Mouse (Mus musculus) inflammation-experienced regulatory T-cells, adult 6 months (primary cell): ENCODE measurements around the gene Elavl3. TPM values are rescaled to one million over a fixed set of nuclear protein-coding genes. Genes with fewer than 3 reads are reported as not detected.

Experiments
- ATAC-seq: one replicate; pipeline ENCODE4 v1.8.0; 2017
- polyA plus RNA-seq, 3 experiments: library from polyadenylated mRNA; unstranded; fragments of 100-300 nt; shearing (Covaris generic); gene quantifications; one replicate each; pipeline ENCODE4 v1.2.1; 2017

Elavl3 gene
- polyA plus RNA-seq, 3 experiments from 2014 or later: not detected

- peak; percentile 95 for ATAC-seq
Measured at GRCm38 (mm10) chr9:22002194-22003162, 49.3 kb downstream of the Elavl3 start, which contains the start of the genes Ccdc151 and Prkcsh. Gene Ccdc151, minus strand, starts transcription at chr9:22002634. Gene Prkcsh, plus strand, starts transcription at chr9:22002806.

GRCm38 (mm10) chr9:22001633-22002032, 50.2 kb downstream of the Elavl3 start:
- ATAC-seq: no peak

GRCm38 (mm10) chr9:22000296-22000695, 51.5 kb downstream of the Elavl3 start:
- ATAC-seq: no peak

- ATAC-seq: no peak
Measured at GRCm38 (mm10) chr9:21996178-21996867, 55.5 kb downstream of the Elavl3 start.

GRCm38 (mm10) chr9:21992227-21992626, 59.6 kb downstream of the Elavl3 start:
- no peak for ATAC-seq

GRCm38 (mm10) chr9:21989230-21990110, 62.4 kb downstream of the Elavl3 start, which contains the start of gene Rgl3:
Gene Rgl3, minus strand, starts transcription at chr9:21989446.
- no peak for ATAC-seq

- no peak for ATAC-seq
Measured at GRCm38 (mm10) chr9:21988421-21989101, 63.3 kb downstream of the Elavl3 start.

GRCm38 (mm10) chr9:21987592-21988342, 64.1 kb downstream of the Elavl3 start:
- no peak for ATAC-seq

GRCm38 (mm10) chr9:21983911-21984310, 67.9 kb downstream of the Elavl3 start:
- no peak for ATAC-seq

GRCm38 (mm10) chr9:21978398-21979128, 73.3 kb downstream of the Elavl3 start:
- no peak for ATAC-seq

- no peak for ATAC-seq
Measured at GRCm38 (mm10) chr9:21977972-21978371, 73.9 kb downstream of the Elavl3 start.

GRCm38 (mm10) chr9:21977331-21977730, 74.5 kb downstream of the Elavl3 start:
- no peak for ATAC-seq

GRCm38 (mm10) chr9:21976626-21977175, 75.1 kb downstream of the Elavl3 start:
- no peak for ATAC-seq

GRCm38 (mm10) chr9:21969304-21969703, 82.5 kb downstream of the Elavl3 start:
- no peak for ATAC-seq

- ATAC-seq: no peak
Measured at GRCm38 (mm10) chr9:21968883-21969282, 82.9 kb downstream of the Elavl3 start.
